Mouse (Mus musculus) erythroblast, embryonic 14.5 days (primary cell): Measurements from ENCODE around the gene Cx3cl1.

ENCODE experiments used
- GATA1 ChIP-seq: IDR thresholded peaks from 2 replicates; pipeline ENCODE4 v1.6.1; 2012; ENCODE audit warnings: low read length, inconsistent platforms, mixed read lengths
- TAL1 ChIP-seq: IDR thresholded peaks from 3 replicates; pipeline ENCODE4 v1.6.1; 2012; ENCODE audit warnings: low read length, inconsistent platforms, mixed read lengths

DNA sequence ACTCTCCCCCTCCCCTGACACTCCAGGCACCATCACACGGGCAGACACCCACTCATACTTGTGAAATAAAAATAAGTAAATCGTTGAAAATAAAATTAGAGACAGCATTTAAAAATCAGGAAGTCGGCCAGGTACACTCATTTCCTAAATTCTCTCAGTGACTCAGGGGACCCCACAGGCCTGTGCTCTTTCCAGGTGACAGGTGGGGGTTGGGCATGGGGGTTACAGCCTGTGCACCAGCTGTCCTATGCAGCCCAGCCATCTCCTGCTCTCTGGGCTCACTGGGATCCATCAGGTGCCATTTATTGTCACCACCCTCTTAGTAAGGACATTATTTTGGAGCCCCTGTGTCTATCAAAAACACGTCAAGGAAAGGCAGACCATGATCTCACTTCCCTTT is 12.1 kb downstream of the Cx3cl1 start:
- TF ChIP-seq GATA1 = no peak
- TF ChIP-seq TAL1 = no peak
